Mouse (Mus musculus): ENCODE results near the gene Tent5c.
A peak's percentile ranks its signal among the peaks of the same experiment; 100 is the strongest.

Gene Tent5c

GRCm38 (mm10) chr3:100489133-100490009 lies at the start of gene Tent5c:
TSS of gene Tent5c (minus strand) at chr3:100489324.
- DNase-seq, result peak; percentile 34

GRCm38 (mm10) chr3:100536686-100537085 lies 47.6 kb upstream of the Tent5c start:
- no peak for DNase-seq

- DNase-seq, result no peak
These were observed 46.8 kb upstream of the Tent5c start for GRCm38 (mm10) chr3:100535902-100536301.

GRCm38 (mm10) chr3:100535298-100535697 lies 46.2 kb upstream of the Tent5c start:
- DNase-seq, result no peak

- no peak for DNase-seq
These were observed 45.3 kb upstream of the Tent5c start for GRCm38 (mm10) chr3:100534394-100534793.

- DNase-seq, result no peak
These were observed 44.3 kb upstream of the Tent5c start for GRCm38 (mm10) chr3:100533429-100533828.

- no peak for DNase-seq
These were observed 41.8 kb upstream of the Tent5c start for GRCm38 (mm10) chr3:100530919-100531318.

- no peak for DNase-seq
These were observed 41.2 kb upstream of the Tent5c start for GRCm38 (mm10) chr3:100530244-100530788.

- DNase-seq, result no peak
These were observed 33.5 kb upstream of the Tent5c start for GRCm38 (mm10) chr3:100522671-100523070.

- DNase-seq, result no peak
These were observed 32.5 kb upstream of the Tent5c start for GRCm38 (mm10) chr3:100521626-100522025.

GRCm38 (mm10) chr3:100515754-100516141 lies 26.6 kb upstream of the Tent5c start:
- no peak for DNase-seq

GRCm38 (mm10) chr3:100515093-100515753 lies 26.1 kb upstream of the Tent5c start:
- DNase-seq, result no peak

- no peak for DNase-seq
These were observed 18.1 kb upstream of the Tent5c start for GRCm38 (mm10) chr3:100507174-100507573.

- no peak for DNase-seq
These were observed 17.6 kb upstream of the Tent5c start for GRCm38 (mm10) chr3:100506715-100507114.

- DNase-seq, result no peak
These were observed 14.8 kb upstream of the Tent5c start for GRCm38 (mm10) chr3:100503882-100504281.

- no peak for DNase-seq
These were observed 13.4 kb upstream of the Tent5c start for GRCm38 (mm10) chr3:100502516-100502915.

- no peak for DNase-seq
These were observed 12.8 kb upstream of the Tent5c start for GRCm38 (mm10) chr3:100501899-100502298.

GRCm38 (mm10) chr3:100496081-100496480 lies 7.0 kb upstream of the Tent5c start:
- no peak for DNase-seq

GRCm38 (mm10) chr3:100495456-100495855 lies 6.3 kb upstream of the Tent5c start:
- DNase-seq, result no peak

- DNase-seq, result no peak
These were observed 5.8 kb upstream of the Tent5c start for GRCm38 (mm10) chr3:100494912-100495311.

- no peak for DNase-seq
These were observed 831 bp upstream of the Tent5c start for GRCm38 (mm10) chr3:100490010-100490300.

GRCm38 (mm10) chr3:100488251-100489132 lies 632 bp downstream of the Tent5c start:
- peak; percentile 13 for DNase-seq

- no peak for DNase-seq
These were observed 2.1 kb downstream of the Tent5c start for GRCm38 (mm10) chr3:100487046-100487445.
